Mouse (Mus musculus) activated CD4-positive, CD25-positive, alpha-beta regulatory T cell (primary cell): Measurements from ENCODE around the gene Vmn2r60. TPM values are rescaled to one million over a fixed set of nuclear protein-coding genes. Genes with fewer than 3 reads are reported as not detected.

Experiments used
- polyA plus RNA-seq, 2 experiments: library from polyadenylated mRNA; unstranded; fragments of 100-300 nt; shearing (Covaris generic); gene quantifications; one replicate each; pipeline ENCODE4 v1.2.1; 2017

Vmn2r60 gene
- polyA plus RNA-seq, result under 1 TPM; 0.02 to 0.05 TPM

DNA sequence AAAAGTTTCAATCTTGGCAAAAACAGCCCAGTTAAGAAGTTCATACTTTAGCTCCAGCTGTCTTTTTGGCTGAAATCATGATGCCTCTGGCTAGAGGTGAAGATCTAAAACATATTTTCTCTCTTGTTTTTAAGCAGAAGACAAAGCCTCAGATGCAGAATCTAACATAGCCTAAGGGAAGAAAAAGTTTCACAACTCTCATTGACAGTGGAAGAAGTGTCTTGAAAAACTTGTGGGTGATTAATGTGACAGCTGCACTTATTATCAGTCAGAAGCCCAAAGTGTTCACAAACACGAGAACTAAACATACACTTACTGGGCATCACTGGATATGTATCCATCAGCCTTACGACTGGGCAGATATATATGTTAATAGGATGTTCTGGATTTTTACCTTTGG is at the start of gene Vmn2r60:
TSS of gene Vmn2r60 (plus strand) at position 301 of the 400 bp plus-strand sequence.

DNA sequence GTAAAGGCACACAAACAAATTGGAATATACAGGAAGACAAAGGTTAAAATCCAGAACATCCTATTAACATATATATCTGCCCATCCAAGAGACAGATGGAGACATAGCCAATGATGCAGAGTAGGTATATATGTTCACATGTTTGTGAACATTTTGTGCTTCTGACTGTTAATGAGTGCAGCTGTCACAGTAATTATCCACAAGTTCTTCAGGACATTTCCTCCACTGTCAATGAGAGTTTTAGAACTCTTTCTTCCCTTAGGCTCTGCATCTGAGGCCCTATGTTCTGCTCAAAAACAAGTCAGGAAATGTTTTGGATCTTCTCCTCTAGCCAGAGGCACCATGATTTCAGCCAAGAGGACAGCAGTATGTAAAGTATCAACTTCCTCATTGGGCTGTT is 48.6 kb upstream of the Vmn2r60 start, which contains the start of gene Vmn2r59:
TSS of gene Vmn2r59 (minus strand) at position 101 of the 400 bp plus-strand sequence.

Other genes starting within 250 kb of the Vmn2r60 start
- under 1 TPM in 1 of 2 experiments, not detected in 1; 0.12 TPM for gene Vmn2r58, start 235.1 kb upstream of the Vmn2r60 start, polyA plus RNA-seq
- gene Vmn2r59, start 48.7 kb upstream of the Vmn2r60 start, polyA plus RNA-seq, result under 1 TPM; 0.01 to 0.15 TPM
- not detected for gene Vmn2r61, start 152.3 kb downstream of the Vmn2r60 start, polyA plus RNA-seq